Mouse (Mus musculus): Measurements from ENCODE around the gene Hist1h2ae.
"Not testable (repeated sequence)": the region's sequence is repeated elsewhere in the genome, so short reads cannot be mapped to it uniquely, and the experiment has no call there.

The Hist1h2ae gene

GRCm38 (mm10) chr13:23561883-23562659 lies 8.9 kb downstream of the Hist1h2ae start, which contains the start of gene Hist1h3e:
Hist1h3e (minus strand) TSS chr13:23562369.
- DNase-seq, result peak; percentile 92

DNA sequence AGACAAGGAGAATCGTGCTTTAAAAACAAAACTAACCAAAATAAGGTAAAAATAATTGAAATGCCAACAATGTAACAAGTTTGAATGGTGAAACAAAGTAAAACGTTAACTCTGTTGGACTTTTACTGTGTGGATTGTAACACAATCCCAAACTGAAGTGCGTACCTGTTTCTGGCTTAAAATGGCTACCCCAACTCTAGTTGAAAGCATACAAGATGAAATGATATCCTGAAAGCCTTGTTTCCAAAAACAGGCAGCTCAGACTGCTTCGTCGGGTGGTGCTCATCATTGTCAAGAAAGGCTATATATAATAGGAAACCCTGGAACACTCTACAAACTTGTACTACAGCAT lies 9.5 kb downstream of the Hist1h2ae start:
- DNase-seq, result not testable (repeated sequence)

- not testable (repeated sequence) for DNase-seq
Measured at GRCm38 (mm10) chr13:23560699-23561098, 10.3 kb downstream of the Hist1h2ae start.

- DNase-seq, result no peak
Measured at GRCm38 (mm10) chr13:23556906-23557305, 14.1 kb downstream of the Hist1h2ae start.

DNA sequence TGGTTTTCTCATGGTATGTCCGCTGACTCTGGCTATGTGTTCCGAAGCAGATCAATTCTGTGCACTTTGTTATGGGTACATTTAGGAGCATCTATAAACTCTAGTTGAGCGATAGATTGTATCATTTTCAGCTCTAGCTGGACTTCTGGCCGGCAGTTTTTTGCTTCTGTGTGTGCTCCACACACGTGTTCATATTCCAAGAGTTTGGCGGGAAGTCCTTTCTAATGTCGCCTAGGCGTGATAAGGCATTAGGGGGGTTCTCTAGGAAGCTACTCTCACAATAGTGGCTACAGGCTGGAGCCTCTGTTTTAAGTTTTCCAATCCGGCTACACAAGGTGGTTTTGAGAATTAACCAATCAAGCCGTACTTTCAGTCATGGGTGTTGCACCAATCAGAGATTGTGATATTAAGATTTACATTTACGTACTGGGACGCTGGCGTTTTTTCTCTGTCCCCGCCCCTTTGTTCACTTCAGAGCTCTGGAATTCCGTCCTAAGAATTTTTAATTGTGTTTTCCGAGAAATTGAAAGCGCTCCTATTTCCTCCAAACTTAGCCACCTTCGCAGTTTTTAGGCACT lies 15.1 kb downstream of the Hist1h2ae start:
- DNase-seq, result peak; percentile 79

DNA sequence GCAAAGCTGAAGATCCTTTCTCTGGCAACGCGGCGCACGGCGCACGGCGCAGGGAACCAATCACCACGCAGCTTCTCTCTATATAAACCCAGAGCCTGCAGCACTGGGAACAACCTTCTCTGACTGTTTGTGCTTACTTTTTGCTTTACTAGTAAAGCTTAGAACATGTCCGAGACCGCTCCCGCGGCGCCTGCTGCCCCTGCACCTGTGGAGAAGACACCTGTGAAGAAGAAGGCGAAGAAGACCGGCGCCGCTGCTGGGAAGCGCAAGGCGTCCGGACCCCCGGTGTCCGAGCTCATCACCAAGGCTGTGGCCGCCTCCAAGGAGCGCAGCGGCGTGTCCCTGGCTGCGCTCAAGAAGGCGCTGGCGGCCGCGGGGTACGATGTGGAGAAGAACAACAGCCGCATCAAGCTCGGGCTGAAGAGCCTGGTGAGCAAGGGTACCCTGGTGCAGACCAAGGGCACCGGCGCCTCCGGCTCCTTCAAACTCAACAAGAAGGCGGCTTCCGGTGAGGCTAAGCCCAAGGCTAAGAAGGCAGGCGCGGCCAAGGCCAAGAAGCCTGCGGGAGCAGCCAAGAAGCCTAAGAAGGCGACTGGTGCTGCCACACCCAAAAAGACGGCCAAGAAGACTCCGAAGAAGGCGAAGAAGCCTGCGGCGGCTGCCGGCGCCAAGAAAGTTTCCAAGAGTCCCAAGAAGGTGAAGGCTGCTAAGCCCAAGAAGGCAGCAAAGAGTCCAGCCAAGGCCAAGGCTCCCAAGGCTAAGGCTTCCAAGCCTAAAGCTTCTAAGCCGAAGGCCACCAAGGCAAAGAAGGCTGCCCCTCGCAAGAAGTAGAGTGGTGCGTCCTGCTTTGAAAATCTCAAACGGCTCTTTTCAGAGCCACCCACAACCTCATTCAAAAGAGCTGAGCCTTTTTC lies 15.8 kb downstream of the Hist1h2ae start:
- no peak for DNase-seq

DNA sequence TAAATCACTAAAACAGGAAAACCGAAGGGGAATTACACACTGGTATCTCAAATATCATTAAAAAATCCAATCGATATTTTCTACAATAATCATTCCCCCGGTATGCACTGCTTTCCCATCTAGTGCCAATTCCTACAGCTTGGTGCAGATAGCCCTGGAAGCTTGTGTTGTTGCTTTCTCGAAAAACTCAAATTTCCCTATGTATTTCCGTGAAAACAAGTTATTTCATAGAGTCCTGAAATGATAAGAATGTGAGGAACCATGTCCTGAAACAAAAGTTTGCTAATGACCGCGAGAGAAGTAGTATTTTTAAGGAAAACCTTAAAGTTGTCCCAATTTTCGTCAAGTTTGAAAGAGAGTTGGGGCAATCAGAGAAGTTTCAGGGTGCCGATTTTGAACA lies 16.6 kb downstream of the Hist1h2ae start:
- DNase-seq, result no peak

DNA sequence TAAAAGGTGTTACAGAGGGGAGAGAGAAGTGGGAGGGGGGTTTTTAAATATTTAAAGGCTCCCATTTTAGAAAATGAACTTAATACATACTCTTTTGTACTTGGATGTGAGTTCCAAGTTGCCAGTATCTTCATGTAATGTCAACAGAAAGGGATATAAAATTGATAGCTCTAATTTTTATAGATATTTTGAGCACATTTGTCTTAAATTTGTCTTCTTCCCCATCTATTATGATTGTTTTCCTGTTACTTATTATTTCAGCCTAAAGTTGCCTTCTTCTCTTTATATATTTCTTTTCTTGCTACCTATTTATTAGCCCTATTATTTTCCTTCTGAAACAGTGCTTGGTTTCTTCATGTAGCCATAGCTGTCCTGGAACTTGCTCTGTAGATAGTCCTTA lies 18.1 kb downstream of the Hist1h2ae start, which contains the start of gene Hist1h1d:
Gene Hist1h1d, plus strand, starts transcription at position 301 of the 400 bp plus-strand sequence.
- DNase-seq, result no peak

- no peak for DNase-seq
Measured at GRCm38 (mm10) chr13:23551931-23552914, 18.8 kb downstream of the Hist1h2ae start.

- DNase-seq, result peak; percentile 80
Measured at GRCm38 (mm10) chr13:23551146-23551834, 19.7 kb downstream of the Hist1h2ae start, which contains the start of gene Hist1h4f. Hist1h4f (minus strand) TSS chr13:23551648.

DNA sequence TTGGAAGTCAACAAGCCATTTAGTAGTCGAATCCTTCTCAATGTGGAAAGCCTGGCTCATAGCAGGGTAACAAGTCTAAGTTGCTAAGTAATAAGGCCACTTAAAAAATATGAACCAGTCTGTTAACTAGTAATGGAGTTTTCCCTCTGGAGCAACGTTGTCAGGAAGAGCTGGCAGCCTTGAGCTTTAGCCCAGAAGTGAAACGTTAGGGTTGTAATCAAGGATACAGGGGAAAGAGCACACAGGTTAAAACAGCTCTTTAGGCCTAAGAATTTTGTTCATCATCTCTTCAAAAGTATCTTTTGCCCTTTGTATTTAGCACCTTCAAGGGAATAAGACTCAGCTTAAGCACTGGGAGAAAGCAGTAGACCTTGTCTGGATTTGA lies 20.3 kb downstream of the Hist1h2ae start:
- no peak for DNase-seq

- no peak for DNase-seq
Measured at GRCm38 (mm10) chr13:23546694-23547093, 24.3 kb downstream of the Hist1h2ae start.

- not testable (repeated sequence) for DNase-seq
Measured at GRCm38 (mm10) chr13:23544787-23545120, 26.3 kb downstream of the Hist1h2ae start.

DNA sequence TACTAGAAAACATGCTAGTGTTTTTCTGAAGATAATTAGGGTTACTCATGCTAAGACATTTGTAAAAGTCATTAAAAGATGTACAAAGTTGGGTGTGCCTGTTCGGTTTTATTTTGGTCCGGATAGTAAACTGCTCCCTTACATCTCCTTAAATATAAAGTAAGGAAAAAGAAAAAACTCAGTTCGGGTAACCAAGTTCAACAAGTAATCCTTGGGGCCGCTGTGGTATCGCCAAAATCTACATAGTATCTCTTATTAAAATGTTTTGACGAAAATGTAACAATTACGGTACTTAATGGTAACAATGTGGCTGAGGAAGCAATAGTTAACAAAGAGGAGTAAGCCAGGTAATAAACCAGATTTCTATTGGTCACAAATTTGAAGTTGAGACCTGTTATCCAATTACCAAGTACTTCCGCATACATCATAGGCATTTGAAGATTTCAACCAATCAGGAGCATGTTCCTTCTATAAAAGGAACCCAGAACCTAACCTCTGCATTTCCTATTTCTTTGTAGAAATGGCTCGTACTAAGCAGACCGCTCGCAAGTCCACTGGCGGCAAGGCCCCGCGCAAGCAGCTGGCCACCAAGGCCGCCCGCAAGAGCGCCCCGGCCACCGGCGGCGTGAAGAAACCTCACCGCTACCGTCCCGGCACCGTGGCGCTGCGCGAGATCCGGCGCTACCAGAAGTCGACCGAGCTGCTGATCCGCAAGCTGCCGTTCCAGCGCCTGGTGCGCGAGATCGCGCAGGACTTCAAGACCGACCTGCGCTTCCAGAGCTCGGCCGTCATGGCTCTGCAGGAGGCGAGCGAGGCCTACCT lies 26.8 kb downstream of the Hist1h2ae start, which contains the start of gene Hist1h3f:
Gene Hist1h3f, plus strand, starts transcription at position 88 of the 822 bp plus-strand sequence.
- peak; percentile 89 for DNase-seq

DNA sequence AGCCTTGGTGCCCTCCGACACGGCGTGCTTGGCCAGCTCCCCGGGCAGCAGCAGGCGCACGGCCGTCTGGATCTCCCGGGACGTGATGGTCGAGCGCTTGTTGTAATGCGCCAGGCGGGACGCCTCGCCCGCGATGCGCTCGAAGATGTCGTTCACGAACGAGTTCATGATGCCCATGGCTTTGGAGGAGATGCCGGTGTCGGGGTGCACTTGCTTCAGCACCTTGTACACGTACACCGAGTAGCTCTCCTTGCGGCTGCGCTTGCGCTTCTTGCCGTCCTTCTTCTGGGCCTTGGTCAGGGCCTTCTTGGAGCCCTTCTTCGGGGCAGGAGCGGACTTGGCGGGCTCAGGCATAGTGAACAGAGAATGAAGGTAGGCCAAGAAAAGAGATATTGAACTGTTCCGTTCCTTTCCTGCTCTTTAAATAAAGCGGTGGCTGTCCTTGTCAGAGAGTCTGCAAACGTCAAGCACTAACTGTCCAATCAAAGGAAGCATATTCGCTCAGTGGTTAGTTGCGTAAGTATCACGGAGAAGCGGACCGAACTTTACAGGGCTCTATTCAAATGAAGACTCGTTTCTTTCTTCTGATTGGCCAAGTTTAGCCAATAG lies 27.9 kb downstream of the Hist1h2ae start, which contains the start of gene Hist1h2bh:
Gene Hist1h2bh, minus strand, starts transcription at position 394 of the 609 bp plus-strand sequence.
- DNase-seq, result peak; percentile 85

DNA sequence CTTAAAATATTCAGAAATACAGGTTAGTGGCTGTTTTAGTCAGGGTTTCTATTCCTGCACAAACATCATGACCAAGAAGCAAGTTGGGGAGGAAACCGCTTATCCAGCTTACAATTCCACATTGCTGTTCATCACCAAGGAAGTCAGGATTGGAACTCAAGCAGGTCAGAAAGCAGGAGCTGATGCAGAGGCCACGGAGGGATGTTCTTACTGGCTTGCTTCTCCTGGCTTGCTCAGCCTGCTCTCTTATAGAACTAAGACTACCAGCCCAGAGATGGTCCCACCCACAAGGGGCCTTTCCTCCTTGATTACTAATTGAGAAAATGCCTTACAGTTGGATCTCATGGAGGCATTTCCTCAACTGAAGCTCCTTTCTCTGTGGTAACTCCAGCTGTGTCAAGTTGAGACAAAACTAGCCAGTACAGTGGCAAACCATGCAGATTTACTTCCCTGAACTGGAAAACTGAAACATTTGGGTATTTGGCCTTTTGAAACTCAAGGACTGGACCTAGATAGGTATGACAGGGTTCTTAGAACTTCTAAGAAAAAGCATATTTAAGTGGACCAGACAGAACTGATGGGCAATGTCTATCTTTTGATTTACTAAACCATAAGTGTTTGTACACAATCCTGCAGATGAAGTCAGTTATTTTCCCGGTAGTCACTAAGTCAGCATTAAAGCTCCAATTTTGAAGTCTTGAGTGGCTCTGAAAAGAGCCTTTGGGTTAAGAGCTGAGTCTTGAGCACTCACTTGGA lies 28.6 kb downstream of the Hist1h2ae start:
- not testable (repeated sequence) for DNase-seq

DNA sequence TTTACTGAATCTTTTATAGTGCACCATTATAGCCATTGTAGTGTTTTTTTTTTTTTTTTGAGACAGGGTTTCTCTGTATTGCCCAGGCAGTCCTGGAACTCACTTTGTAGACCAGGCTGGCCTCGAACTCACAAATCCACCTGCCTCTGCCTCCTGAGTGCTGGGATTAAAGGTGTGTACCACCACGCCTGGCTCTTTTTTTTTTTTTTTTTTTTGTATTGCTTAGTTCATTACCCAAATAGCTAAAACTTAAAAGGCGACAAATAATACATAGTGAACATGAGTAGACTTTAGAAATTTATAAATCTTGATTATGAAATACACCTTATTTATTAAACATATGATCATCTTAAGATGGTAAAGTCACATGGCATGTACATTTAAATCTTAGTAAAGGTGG lies 29.5 kb downstream of the Hist1h2ae start:
- DNase-seq, result no peak

GRCm38 (mm10) chr13:23539821-23540220 lies 31.2 kb downstream of the Hist1h2ae start:
- not testable (repeated sequence) for DNase-seq

GRCm38 (mm10) chr13:23538249-23538648 lies 32.8 kb downstream of the Hist1h2ae start:
- DNase-seq, result no peak
